Mouse (Mus musculus) naive thymus-derived CD4-positive, alpha-beta T cell, adult 2 months (primary cell): ENCODE measurements around the gene Abca13.

Experiments
- DNase-seq: peaks from one replicate; pipeline ENCODE4 v3.0.0-alpha.2; 2011; ENCODE audit warnings: low read depth

Abca13 gene

GRCm38 (mm10) chr11:9705190-9705589 is 513.4 kb downstream of the Abca13 start:
- no peak for DNase-seq

GRCm38 (mm10) chr11:9727810-9728490 is 536.2 kb downstream of the Abca13 start:
- DNase-seq: no peak

GRCm38 (mm10) chr11:9731300-9731699 is 539.6 kb downstream of the Abca13 start:
- no peak for DNase-seq
